Mouse (Mus musculus): ENCODE measurements around the gene Ripor1.

DNA sequence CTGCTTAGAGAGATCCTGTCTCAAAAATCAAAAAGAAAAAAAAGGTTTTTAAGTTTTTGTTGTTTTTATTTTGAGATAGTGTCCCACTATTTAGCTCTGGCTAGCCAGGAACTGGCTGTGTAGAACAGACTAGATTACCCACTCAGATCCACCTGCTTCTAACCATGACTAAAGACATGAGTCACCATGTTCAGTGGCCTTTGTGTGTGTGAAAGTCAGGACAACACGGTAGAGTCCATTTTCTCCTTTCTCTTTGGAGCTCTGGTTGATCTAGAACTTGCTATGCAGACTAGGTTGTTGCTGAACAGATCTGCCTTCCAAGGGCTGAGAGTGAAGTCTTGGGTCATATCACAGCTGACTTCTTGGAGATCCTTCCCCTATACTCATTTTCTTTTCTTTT, 34.8 kb downstream of the Ripor1 start:
- TF ChIP-seq CTCF (IDR thresholded peaks at IDR 0.05; ENCODE audit: insufficient read depth, low read depth, low read length) (no peak), POLR2A (IDR thresholded peaks at IDR 0.05; ENCODE audit: insufficient read depth, low read depth, low read length) (no peak)
